Mouse (Mus musculus) spleen, postnatal 36 days (tissue): ENCODE data around the gene Opn1sw.

Experiments used
- DNase-seq, 2 experiments: peaks; one replicate each; pipeline ENCODE4 v3.0.0; 2022; ENCODE audit warnings: low spot score in 2 of 2, mixed read lengths in 1 of 2

The Opn1sw gene

GRCm38 (mm10) chr6:29388052-29388518, at the start of gene Opn1sw:
Opn1sw (minus strand) TSS chr6:29388468.
- DNase-seq, result no peak

GRCm38 (mm10) chr6:29436461-29436934, 48.2 kb upstream of the Opn1sw start:
- DNase-seq, result no peak

GRCm38 (mm10) chr6:29435940-29436451, 47.7 kb upstream of the Opn1sw start:
- DNase-seq, result no peak

- DNase-seq, result no peak
These were observed 46.8 kb upstream of the Opn1sw start for GRCm38 (mm10) chr6:29434911-29435691.

GRCm38 (mm10) chr6:29433804-29434795, 45.8 kb upstream of the Opn1sw start:
- DNase-seq, result no peak

GRCm38 (mm10) chr6:29433038-29433803, 45.0 kb upstream of the Opn1sw start, which contains the start of gene Flnc:
Flnc (plus strand) TSS chr6:29433256.
- no peak for DNase-seq

GRCm38 (mm10) chr6:29432676-29433037, 44.4 kb upstream of the Opn1sw start:
- DNase-seq, result no peak

- DNase-seq, result no peak
These were observed 43.9 kb upstream of the Opn1sw start for GRCm38 (mm10) chr6:29432156-29432555.

GRCm38 (mm10) chr6:29431473-29431872, 43.2 kb upstream of the Opn1sw start:
- DNase-seq, result no peak

- DNase-seq, result no peak
These were observed 42.6 kb upstream of the Opn1sw start for GRCm38 (mm10) chr6:29430681-29431420.

GRCm38 (mm10) chr6:29428171-29428570, 39.9 kb upstream of the Opn1sw start:
- DNase-seq, result no peak

- DNase-seq, result no peak
These were observed 38.1 kb upstream of the Opn1sw start for GRCm38 (mm10) chr6:29426331-29426730.

- no peak for DNase-seq
These were observed 36.9 kb upstream of the Opn1sw start for GRCm38 (mm10) chr6:29425118-29425517.

GRCm38 (mm10) chr6:29420596-29420995, 32.3 kb upstream of the Opn1sw start:
- DNase-seq, result no peak

GRCm38 (mm10) chr6:29415446-29415845, 27.2 kb upstream of the Opn1sw start:
- DNase-seq, result peak in 1 of 2 experiments; percentile 13

GRCm38 (mm10) chr6:29406412-29406811, 18.1 kb upstream of the Opn1sw start:
- DNase-seq, result no peak

GRCm38 (mm10) chr6:29402693-29403342, 14.6 kb upstream of the Opn1sw start:
- DNase-seq, result no peak

GRCm38 (mm10) chr6:29399851-29400250, 11.6 kb upstream of the Opn1sw start:
- DNase-seq, result no peak

- DNase-seq, result no peak
These were observed 9.3 kb upstream of the Opn1sw start for GRCm38 (mm10) chr6:29397575-29397974.
